Mouse (Mus musculus): Measurements from ENCODE around the gene Fgfr2. TPM values are rescaled to one million over a fixed set of nuclear protein-coding genes. Genes with fewer than 3 reads are reported as not detected.
"Not testable (repeated sequence)": the region's sequence is repeated elsewhere in the genome, so short reads cannot be mapped to it uniquely, and the experiment has no call there.

Gene Fgfr2
- polyA plus RNA-seq, 1 experiment from 2014 or later: 24.1 TPM

- Histone ChIP-seq H3K4me3 (ENCODE audit: low read length) (no peak overlapping the region), H3K9me3 (ENCODE audit: control insufficient read depth, low read length) (no peaks in the 10 kb centered on the region), H3K36me3 (ENCODE audit: control insufficient read depth, insufficient read depth, low read length) (no peaks in the 10 kb centered on the region), H3K27ac (ENCODE audit: low read depth, low read length) (peak overlapping the region; percentile 12; the same call in 1 of the 2 replicates), H3K4me2 (ENCODE audit: low read length) (no peak overlapping the region), H3K9ac (ENCODE audit: low read depth, low read length) (no peak overlapping the region), H3K27me3 (replicated peaks; ENCODE audit: control insufficient read depth, insufficient read depth, low read length) (no peaks in the 10 kb centered on the region), H3K4me1 (ENCODE audit: control insufficient read depth, insufficient read depth, low read depth, low read length) (peaks cover 38% of the 10 kb centered on the region)
- 11% methylated on average over 6 of the region's 6 CpGs for WGBS
- ATAC-seq: no peak
These were observed 10.8 kb downstream of the Fgfr2 start for GRCm38 (mm10) chr7:133112351-133112831.

DNA sequence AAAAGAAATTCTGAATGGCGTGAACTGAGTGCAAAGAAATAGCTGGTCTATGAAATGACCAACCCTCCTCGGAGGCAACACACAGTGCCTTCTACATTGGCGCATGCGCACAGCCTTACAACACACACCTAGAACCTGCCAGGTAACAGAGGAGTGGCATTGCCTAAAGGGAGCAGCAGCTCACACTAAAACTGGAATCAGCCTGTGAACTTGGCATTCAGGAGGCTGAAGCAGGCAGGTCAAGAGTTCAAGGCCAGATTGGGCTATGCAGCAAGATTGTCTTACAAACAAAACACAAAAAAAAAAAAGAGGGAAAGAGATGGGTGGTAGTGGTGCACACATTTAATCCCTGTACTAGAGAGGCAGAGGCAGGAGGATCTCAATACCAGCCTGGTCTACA is 13.7 kb downstream of the Fgfr2 start:
- H3K27me3 ChIP-seq (replicated peaks; ENCODE audit: control insufficient read depth, insufficient read depth, low read length): no peaks in the 10 kb centered on the region
- H3K27ac ChIP-seq (ENCODE audit: low read depth, low read length): no peak overlapping the region
- ATAC-seq: no peak
- H3K4me2 ChIP-seq (ENCODE audit: low read length): no peak overlapping the region
- H3K4me1 ChIP-seq (ENCODE audit: control insufficient read depth, insufficient read depth, low read depth, low read length): peaks cover 16% of the 10 kb centered on the region
- H3K9ac ChIP-seq (ENCODE audit: low read depth, low read length): no peak overlapping the region
- H3K36me3 ChIP-seq (ENCODE audit: control insufficient read depth, insufficient read depth, low read length): no peaks in the 10 kb centered on the region
- H3K9me3 ChIP-seq (ENCODE audit: control insufficient read depth, low read length): no peaks in the 10 kb centered on the region
- no peak overlapping the region for H3K4me3 ChIP-seq (ENCODE audit: low read length)
- 91% methylated on average over 4 of the region's 4 CpGs for WGBS

GRCm38 (mm10) chr7:133108695-133109094 is 14.5 kb downstream of the Fgfr2 start:
- Histone ChIP-seq H3K9ac (ENCODE audit: low read depth, low read length) (no peak overlapping the region), H3K27me3 (replicated peaks; ENCODE audit: control insufficient read depth, insufficient read depth, low read length) (no peaks in the 10 kb centered on the region), H3K4me3 (ENCODE audit: low read length) (no peak overlapping the region), H3K36me3 (ENCODE audit: control insufficient read depth, insufficient read depth, low read length) (no peaks in the 10 kb centered on the region), H3K27ac (ENCODE audit: low read depth, low read length) (no peak overlapping the region), H3K4me2 (ENCODE audit: low read length) (no peak overlapping the region), H3K9me3 (ENCODE audit: control insufficient read depth, low read length) (no peaks in the 10 kb centered on the region), H3K4me1 (ENCODE audit: control insufficient read depth, insufficient read depth, low read depth, low read length) (peaks cover 15% of the 10 kb centered on the region)
- WGBS: 87% methylated on average over 2 of the region's 2 CpGs
- ATAC-seq: no peak

- H3K4me1 ChIP-seq (ENCODE audit: control insufficient read depth, insufficient read depth, low read depth, low read length): peaks cover 15% of the 10 kb centered on the region
- ATAC-seq: no peak
- WGBS: 49% methylated on average over 3 of the region's 3 CpGs
- no peak overlapping the region for H3K27ac ChIP-seq (ENCODE audit: low read depth, low read length)
- no peaks in the 10 kb centered on the region for H3K9me3 ChIP-seq (ENCODE audit: control insufficient read depth, low read length)
- no peak overlapping the region for H3K9ac ChIP-seq (ENCODE audit: low read depth, low read length)
- no peak overlapping the region for H3K4me2 ChIP-seq (ENCODE audit: low read length)
- no peak overlapping the region for H3K4me3 ChIP-seq (ENCODE audit: low read length)
- no peaks in the 10 kb centered on the region for H3K27me3 ChIP-seq (replicated peaks; ENCODE audit: control insufficient read depth, insufficient read depth, low read length)
- no peaks in the 10 kb centered on the region for H3K36me3 ChIP-seq (ENCODE audit: control insufficient read depth, insufficient read depth, low read length)
These were observed 20.6 kb downstream of the Fgfr2 start for GRCm38 (mm10) chr7:133102578-133102977.

DNA sequence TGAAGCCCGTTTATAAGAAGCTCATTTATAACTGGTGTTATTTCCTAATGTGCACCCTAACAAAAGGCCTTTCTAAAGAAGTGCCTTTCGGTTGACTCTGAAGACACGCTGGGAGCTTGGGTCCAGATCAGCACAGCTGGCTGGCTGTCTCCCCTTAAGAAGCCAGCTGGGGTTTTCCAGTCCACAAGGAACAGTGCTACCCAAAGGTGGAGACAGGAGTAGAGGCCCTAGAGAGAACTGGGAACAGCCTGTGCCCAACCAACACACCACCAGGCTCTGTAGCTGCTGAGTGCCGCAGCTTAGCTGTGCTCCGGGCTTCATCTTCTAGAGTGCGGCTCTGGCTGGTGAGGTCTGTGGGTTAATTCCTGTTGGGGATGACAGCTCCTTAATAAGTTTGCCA is 22.1 kb downstream of the Fgfr2 start:
- WGBS: 65% methylated on average over 6 of the region's 6 CpGs
- ATAC-seq: no peak
- no peaks in the 10 kb centered on the region for H3K27me3 ChIP-seq (replicated peaks; ENCODE audit: control insufficient read depth, insufficient read depth, low read length)
- H3K4me1 ChIP-seq (ENCODE audit: control insufficient read depth, insufficient read depth, low read depth, low read length): peaks cover 18% of the 10 kb centered on the region
- H3K27ac ChIP-seq (ENCODE audit: low read depth, low read length): no peak overlapping the region
- H3K4me3 ChIP-seq (ENCODE audit: low read length): no peak overlapping the region
- no peaks in the 10 kb centered on the region for H3K36me3 ChIP-seq (ENCODE audit: control insufficient read depth, insufficient read depth, low read length)
- no peak overlapping the region for H3K9ac ChIP-seq (ENCODE audit: low read depth, low read length)
- no peak overlapping the region for H3K4me2 ChIP-seq (ENCODE audit: low read length)
- H3K9me3 ChIP-seq (ENCODE audit: control insufficient read depth, low read length): no peaks in the 10 kb centered on the region

DNA sequence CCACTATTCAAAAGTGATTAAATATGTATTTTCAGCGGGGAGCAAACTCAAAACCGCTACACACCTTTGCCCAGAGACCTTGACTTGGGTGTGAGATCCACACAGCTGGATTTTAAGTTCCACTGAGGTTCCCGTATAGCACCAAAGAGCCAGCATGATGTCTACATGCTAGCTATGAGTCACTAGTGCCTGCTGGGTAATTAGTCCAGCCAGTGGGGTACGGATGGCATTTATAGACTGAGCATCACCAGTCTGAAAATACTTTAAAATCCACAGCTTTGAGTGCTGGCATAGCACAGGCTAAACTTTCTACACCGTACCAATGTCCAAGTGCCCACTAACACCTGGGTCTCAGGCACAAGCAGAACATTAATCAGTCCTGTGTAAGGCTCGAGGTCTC is 23.0 kb downstream of the Fgfr2 start:
- H3K27ac ChIP-seq (ENCODE audit: low read depth, low read length): no peak overlapping the region
- WGBS: 50% methylated on average over 6 of the region's 6 CpGs
- no peak overlapping the region for H3K9ac ChIP-seq (ENCODE audit: low read depth, low read length)
- H3K27me3 ChIP-seq (replicated peaks; ENCODE audit: control insufficient read depth, insufficient read depth, low read length): no peaks in the 10 kb centered on the region
- H3K4me2 ChIP-seq (ENCODE audit: low read length): no peak overlapping the region
- H3K4me3 ChIP-seq (ENCODE audit: low read length): no peak overlapping the region
- H3K4me1 ChIP-seq (ENCODE audit: control insufficient read depth, insufficient read depth, low read depth, low read length): peaks cover 18% of the 10 kb centered on the region
- no peaks in the 10 kb centered on the region for H3K9me3 ChIP-seq (ENCODE audit: control insufficient read depth, low read length)
- no peak for ATAC-seq
- H3K36me3 ChIP-seq (ENCODE audit: control insufficient read depth, insufficient read depth, low read length): no peaks in the 10 kb centered on the region

- H3K4me1 ChIP-seq (ENCODE audit: control insufficient read depth, insufficient read depth, low read depth, low read length): peaks cover 18% of the 10 kb centered on the region
- no peaks in the 10 kb centered on the region for H3K9me3 ChIP-seq (ENCODE audit: control insufficient read depth, low read length)
- WGBS: 39% methylated on average over 4 of the region's 4 CpGs
- no peak overlapping the region for H3K27ac ChIP-seq (ENCODE audit: low read depth, low read length)
- H3K9ac ChIP-seq (ENCODE audit: low read depth, low read length): no peak overlapping the region
- no peaks in the 10 kb centered on the region for H3K27me3 ChIP-seq (replicated peaks; ENCODE audit: control insufficient read depth, insufficient read depth, low read length)
- no peaks in the 10 kb centered on the region for H3K36me3 ChIP-seq (ENCODE audit: control insufficient read depth, insufficient read depth, low read length)
- no peak overlapping the region for H3K4me3 ChIP-seq (ENCODE audit: low read length)
- no peak for ATAC-seq
- H3K4me2 ChIP-seq (ENCODE audit: low read length): no peak overlapping the region
These were observed 23.9 kb downstream of the Fgfr2 start for GRCm38 (mm10) chr7:133099266-133099665.

- Histone ChIP-seq H3K4me1 (ENCODE audit: control insufficient read depth, insufficient read depth, low read depth, low read length) (peaks cover 18% of the 10 kb centered on the region), H3K4me2 (ENCODE audit: low read length) (no peak overlapping the region), H3K4me3 (ENCODE audit: low read length) (no peak overlapping the region), H3K9ac (ENCODE audit: low read depth, low read length) (no peak overlapping the region), H3K9me3 (ENCODE audit: control insufficient read depth, low read length) (no peaks in the 10 kb centered on the region), H3K36me3 (ENCODE audit: control insufficient read depth, insufficient read depth, low read length) (no peaks in the 10 kb centered on the region), H3K27ac (ENCODE audit: low read depth, low read length) (no peak overlapping the region), H3K27me3 (replicated peaks; ENCODE audit: control insufficient read depth, insufficient read depth, low read length) (no peaks in the 10 kb centered on the region)
- WGBS: 82% methylated on average over 12 of the region's 12 CpGs
- no peak for ATAC-seq
These were observed 24.9 kb downstream of the Fgfr2 start for GRCm38 (mm10) chr7:133098118-133098793.

DNA sequence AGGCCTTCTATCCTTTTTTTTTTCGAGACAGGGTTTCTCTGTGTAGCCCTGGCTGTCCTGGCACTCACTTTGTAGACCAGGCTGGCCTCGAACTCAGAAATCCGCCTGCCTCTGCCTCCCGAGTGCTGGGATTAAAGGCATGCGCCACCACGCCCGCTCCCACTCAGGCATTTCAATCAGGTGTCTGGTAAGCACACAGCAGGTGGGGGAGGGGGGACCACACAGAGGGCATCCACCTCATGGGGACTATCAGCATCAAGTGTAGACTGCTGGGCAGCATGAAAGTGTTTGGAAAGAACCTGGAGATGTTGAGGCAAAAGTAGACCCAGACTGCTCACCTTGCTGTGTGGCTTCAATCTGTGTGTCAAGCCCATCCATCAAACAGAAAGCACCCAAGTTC is 27.5 kb downstream of the Fgfr2 start:
- not testable (repeated sequence) for H3K27me3 ChIP-seq (replicated peaks; ENCODE audit: control insufficient read depth, insufficient read depth, low read length); H3K36me3 ChIP-seq (ENCODE audit: control insufficient read depth, insufficient read depth, low read length); H3K4me3 ChIP-seq (ENCODE audit: low read length); H3K4me2 ChIP-seq (ENCODE audit: low read length); H3K27ac ChIP-seq (ENCODE audit: low read depth, low read length); H3K9ac ChIP-seq (ENCODE audit: low read depth, low read length); ATAC-seq; H3K9me3 ChIP-seq (ENCODE audit: control insufficient read depth, low read length)
- WGBS: 93% methylated on average over 7 of the region's 7 CpGs
- H3K4me1 ChIP-seq (ENCODE audit: control insufficient read depth, insufficient read depth, low read depth, low read length): peaks cover 19% of the 10 kb centered on the region
